In genomic region chr5:127014166-127014565, GRCm38 (mm10) we compare ENCODE assay signal across 24 mouse cellular contexts.
DNase-seq lines count a peak whose midpoint lies in the region; ATAC-seq and TF ChIP-seq lines count a peak whose summit lies in the region.
"Had no signal": no experiment of that assay in that cellular context is flagged by ENCODE, and none has a peak within 500 bp of the region (broad histone marks: within the 10 kb centered on the region; RNA-seq: fewer than 3 reads in every experiment).

No protein-coding gene starts in this region.

- H3K4me3 ChIP-seq in embryonic facial prominence, embryonic 14.5 days (ENCODE audit: low read depth, low read length), result no peak overlapping the region
- no peak overlapping the region for H3K4me3 ChIP-seq in embryonic facial prominence, embryonic 10.5 days
- H3K4me3 ChIP-seq in hindbrain, postnatal 0 days (ENCODE audit: low read length), result no peak overlapping the region
- no peak overlapping the region for H3K4me3 ChIP-seq in hindbrain, embryonic 12.5 days
- no peak overlapping the region for H3K4me3 ChIP-seq in lung, embryonic 14.5 days (ENCODE audit: low read depth, low read length)
- no peak overlapping the region for H3K4me3 ChIP-seq in lung, adult 2 months (replicated peaks; ENCODE audit: extremely low read depth, low read depth, low read length)
- H3K4me3 ChIP-seq: embryonic facial prominence, embryonic 15.5 days; erythroblast, embryonic 14.5 days; forebrain, embryonic 10.5 days; gastrocnemius, adult 2 months; heart, embryonic 10.5 days; hindbrain, embryonic 13.5 days had no signal

- no peaks in the 10 kb centered on the region for H3K4me1 ChIP-seq in embryonic facial prominence, embryonic 14.5 days (ENCODE audit: control insufficient read depth, insufficient read depth, low read length)
- H3K4me1 ChIP-seq in embryonic facial prominence, embryonic 10.5 days, result no peaks in the 10 kb centered on the region
- no peaks in the 10 kb centered on the region for H3K4me1 ChIP-seq in hindbrain, postnatal 0 days (ENCODE audit: insufficient read depth, low read length)
- H3K4me1 ChIP-seq in hindbrain, embryonic 12.5 days, result no peaks in the 10 kb centered on the region
- H3K4me1 ChIP-seq in lung, embryonic 14.5 days (ENCODE audit: insufficient read depth), result no peaks in the 10 kb centered on the region
- H3K4me1 ChIP-seq in lung, adult 2 months (ENCODE audit: control insufficient read depth, insufficient read depth, low read length), result no peaks in the 10 kb centered on the region
- H3K4me1 ChIP-seq: forebrain, embryonic 10.5 days; heart, embryonic 10.5 days; hindbrain, embryonic 13.5 days had no signal

- H3K27ac ChIP-seq in embryonic facial prominence, embryonic 14.5 days (replicated peaks; ENCODE audit: low read depth, low read length), result no peak overlapping the region
- no peak overlapping the region for H3K27ac ChIP-seq in embryonic facial prominence, embryonic 10.5 days (replicated peaks)
- H3K27ac ChIP-seq in hindbrain, postnatal 0 days, result no peak overlapping the region
- no peak overlapping the region for H3K27ac ChIP-seq in hindbrain, embryonic 12.5 days
- no peak overlapping the region for H3K27ac ChIP-seq in lung, embryonic 14.5 days (ENCODE audit: low read depth)
- H3K27ac ChIP-seq: embryonic facial prominence, embryonic 15.5 days; forebrain, embryonic 10.5 days; gastrocnemius, adult 2 months; heart, embryonic 10.5 days; hindbrain, embryonic 13.5 days had no signal

- no peak overlapping the region for H3K9ac ChIP-seq in embryonic facial prominence, embryonic 14.5 days (ENCODE audit: low read depth, low read length)
- no peak overlapping the region for H3K9ac ChIP-seq in hindbrain, postnatal 0 days (replicated peaks; ENCODE audit: low read length)
- no peak overlapping the region for H3K9ac ChIP-seq in hindbrain, embryonic 12.5 days
- H3K9ac ChIP-seq in lung, embryonic 14.5 days, result no peak overlapping the region
- H3K9ac ChIP-seq: embryonic facial prominence, embryonic 15.5 days; hindbrain, embryonic 13.5 days had no signal

- 63% methylated on average over 3 of the region's 3 CpGs for WGBS in embryonic facial prominence, embryonic 14.5 days
- 78% methylated on average over 3 of the region's 3 CpGs for WGBS in embryonic facial prominence, embryonic 10.5 days
- 82% methylated on average over 3 of the region's 3 CpGs for WGBS in hindbrain, postnatal 0 days
- WGBS in hindbrain, embryonic 12.5 days, result 88% methylated on average over 3 of the region's 3 CpGs
- 60% methylated on average over 3 of the region's 3 CpGs for WGBS in lung, embryonic 14.5 days
- WGBS in lung, adult 2 months, result 66% methylated on average over 3 of the region's 3 CpGs

- no peak for ATAC-seq in embryonic facial prominence, embryonic 14.5 days (ENCODE audit: low read depth)
- ATAC-seq in hindbrain, postnatal 0 days, result no peak
- ATAC-seq in hindbrain, embryonic 12.5 days (ENCODE audit: low FRiP score), result no peak
- ATAC-seq in lung, embryonic 14.5 days (ENCODE audit: insufficient read depth), result no peak
- ATAC-seq: CD4-positive, CD25-positive, alpha-beta regulatory T cell, adult 4 months had no signal

- peak; percentile 16 for DNase-seq in embryonic facial prominence, embryonic 14.5 days (ENCODE audit: low spot score)
- DNase-seq in embryonic facial prominence, embryonic 10.5 days (ENCODE audit: low spot score), result no peak
- no peak for DNase-seq in hindbrain, postnatal 0 days (ENCODE audit: low spot score)
- DNase-seq in lung, embryonic 14.5 days, result peak; percentile 9
- DNase-seq in lung, adult 2 months, result no peak
- peak; percentile 58 for DNase-seq in Muller cell, postnatal 12 days (ENCODE audit: inconsistent ontology term)
- DNase-seq in kidney, adult 11 months, result no peak
- DNase-seq: adrenal gland, postnatal 10 days; B cell, adult 2 months; cerebellum, adult 18-20 months; cerebellum, adult 9-11 months; cerebellum, postnatal 36 days; gastrocnemius, adult 2 months; gastrocnemius, postnatal 25 days; heart, postnatal 10 days; heart, postnatal 4 days had no signal

- 0 out of 2 replicates have a peak, but pooled peaks have one; percentile 8 for TF ChIP-seq CTCF in hindbrain, postnatal 0 days (IDR thresholded peaks at IDR 0.05; ENCODE audit: low read depth)
- no peak for TF ChIP-seq CTCF in lung, embryonic 14.5 days (IDR thresholded peaks at IDR 0.05; ENCODE audit: low read depth)
- no peak for TF ChIP-seq CTCF in lung, adult 2 months (IDR thresholded peaks at IDR 0.05; ENCODE audit: insufficient read depth, low read length)

- H3K4me2 ChIP-seq in embryonic facial prominence, embryonic 14.5 days (ENCODE audit: low read depth, low read length), result no peak overlapping the region
- H3K4me2 ChIP-seq in hindbrain, postnatal 0 days (ENCODE audit: low read depth, low read length), result no peak overlapping the region
- no peak overlapping the region for H3K4me2 ChIP-seq in hindbrain, embryonic 12.5 days (replicated peaks)
- H3K4me2 ChIP-seq in lung, embryonic 14.5 days, result no peak overlapping the region
- H3K4me2 ChIP-seq: embryonic facial prominence, embryonic 15.5 days; hindbrain, embryonic 13.5 days had no signal

- no peaks in the 10 kb centered on the region for H3K9me3 ChIP-seq in embryonic facial prominence, embryonic 14.5 days (ENCODE audit: control insufficient read depth, low read length)
- no peaks in the 10 kb centered on the region for H3K9me3 ChIP-seq in embryonic facial prominence, embryonic 10.5 days
- no peaks in the 10 kb centered on the region for H3K9me3 ChIP-seq in hindbrain, postnatal 0 days (ENCODE audit: low read length)
- H3K9me3 ChIP-seq in hindbrain, embryonic 12.5 days (replicated peaks), result no peaks in the 10 kb centered on the region
- H3K9me3 ChIP-seq in lung, embryonic 14.5 days (ENCODE audit: low read depth, low read length), result no peaks in the 10 kb centered on the region
- H3K9me3 ChIP-seq: embryonic facial prominence, embryonic 15.5 days; forebrain, embryonic 10.5 days; heart, embryonic 10.5 days had no signal

- H3K27me3 ChIP-seq in embryonic facial prominence, embryonic 14.5 days (replicated peaks; ENCODE audit: control insufficient read depth, insufficient read depth, low read length), result no peaks in the 10 kb centered on the region
- no peaks in the 10 kb centered on the region for H3K27me3 ChIP-seq in embryonic facial prominence, embryonic 10.5 days (replicated peaks; ENCODE audit: low read depth, poor library complexity, severe bottlenecking)
- no peaks in the 10 kb centered on the region for H3K27me3 ChIP-seq in hindbrain, postnatal 0 days (ENCODE audit: insufficient read depth, low read length)
- no peaks in the 10 kb centered on the region for H3K27me3 ChIP-seq in hindbrain, embryonic 12.5 days
- no peaks in the 10 kb centered on the region for H3K27me3 ChIP-seq in lung, embryonic 14.5 days (ENCODE audit: insufficient read depth, low read length)
- H3K27me3 ChIP-seq: embryonic facial prominence, embryonic 15.5 days; hindbrain, embryonic 13.5 days had no signal

- no peak for TF ChIP-seq POLR2A in lung, adult 2 months (IDR thresholded peaks at IDR 0.05; ENCODE audit: borderline replicate concordance, extremely low read depth, low read depth, low read length)

- no peaks in the 10 kb centered on the region for H3K36me3 ChIP-seq in embryonic facial prominence, embryonic 14.5 days (ENCODE audit: control insufficient read depth, insufficient read depth, low read length)
- no peaks in the 10 kb centered on the region for H3K36me3 ChIP-seq in embryonic facial prominence, embryonic 10.5 days (replicated peaks)
- no peaks in the 10 kb centered on the region for H3K36me3 ChIP-seq in hindbrain, postnatal 0 days (ENCODE audit: insufficient read depth, low read length)
- no peaks in the 10 kb centered on the region for H3K36me3 ChIP-seq in hindbrain, embryonic 12.5 days
- H3K36me3 ChIP-seq in lung, embryonic 14.5 days (ENCODE audit: insufficient read depth), result no peaks in the 10 kb centered on the region
- H3K36me3 ChIP-seq: embryonic facial prominence, embryonic 15.5 days; forebrain, embryonic 10.5 days; G1E; heart, embryonic 10.5 days; hindbrain, embryonic 13.5 days had no signal

Comparison
In these comparisons a context has a peak if more than half of its experiments do, and no peak if none do; other contexts are left out.
1. DNase-seq: peak in embryonic facial prominence, embryonic 14.5 days (single experiment), lung, embryonic 14.5 days (single experiment) and Muller cell, postnatal 12 days (single experiment); none in embryonic facial prominence, embryonic 10.5 days (single experiment), hindbrain, postnatal 0 days (single experiment), lung, adult 2 months (single experiment) and kidney, adult 11 months (single experiment).